In genomic region chr4:150236521-150237481, GRCm38 (mm10) we compare ENCODE assay signal across 8 mouse cellular contexts. TPM values are rescaled to one million over a fixed set of nuclear protein-coding genes. Genes with fewer than 3 reads are reported as not detected.
DNase-seq lines count a peak whose midpoint lies in the region; ATAC-seq and TF ChIP-seq lines count a peak whose summit lies in the region.

Gene Eno1 (plus strand): TSS chr4:150236721.

- H3K4me3 ChIP-seq in cortical plate, adult 2 months (ENCODE audit: insufficient read depth, low read length): peak within 1 kb of the TSS; percentile 88

- ATAC-seq in activated CD4-positive, CD25-positive, alpha-beta regulatory T cell, adult 4 months: peak; percentile 71
- ATAC-seq in megakaryocyte progenitor cell, adult 5-6 weeks (replicated peaks; ENCODE audit: poor library complexity): peak; percentile 74

- peak; percentile 98 for DNase-seq in gastrocnemius, postnatal 10 days
- peak; percentile 99 for DNase-seq in induced T-regulatory cell, adult 2 months (ENCODE audit: low read depth)
- DNase-seq in left cerebral cortex, adult 9 months (ENCODE audit: low spot score in 2 of 2): peak; percentile 74 to 96
- DNase-seq in right cerebral cortex, postnatal 14 days: peak; percentile 98
- peak; percentile 94 to 98 for DNase-seq in urinary bladder, postnatal 4 days (ENCODE audit: low spot score in 2 of 2)

- H3K4me1 ChIP-seq in cortical plate, adult 2 months (ENCODE audit: control insufficient read depth, insufficient read depth, low read length): peaks cover 14% of the 10 kb centered on the region

- no peak for TF ChIP-seq CTCF in cortical plate, adult 2 months (IDR thresholded peaks at IDR 0.05; ENCODE audit: extremely low read depth, insufficient read depth, low read length)

- peak within 1 kb of the TSS; percentile 97 for H3K27ac ChIP-seq in cortical plate, adult 2 months (ENCODE audit: insufficient read depth, low read length)

- TF ChIP-seq POLR2A in cortical plate, adult 2 months (IDR thresholded peaks at IDR 0.05; ENCODE audit: extremely low read depth, insufficient read depth, low read length): peak; percentile 93

RNA-seq across cellular contexts. Expression of gene Eno1, which starts in this region (rescaled TPM):
- 100 to 1,000 TPM; 543 to 642 TPM for polyA plus RNA-seq in activated CD4-positive, CD25-positive, alpha-beta regulatory T cell, adult 4 months (2017; shearing (Covaris generic))
- polyA plus RNA-seq in cortical plate, adult 2 months (2012; rRNA removed): 902 and 906 TPM in 2 replicates
- total RNA-seq in gastrocnemius, postnatal 10 days (2021): 100 to 1,000 TPM; 469 to 474 TPM
- total RNA-seq in megakaryocyte progenitor cell, adult 5-6 weeks (2015): 336 and 338 TPM in 2 replicates
- total RNA-seq in megakaryocyte progenitor cell, adult 5-6 weeks (2017): 357 and 368 TPM in 2 replicates

Comparison
In these comparisons a context has a peak if more than half of its experiments do, and no peak if none do; other contexts are left out.
1. Peak in every context shown above with its lines: DNase-seq, ATAC-seq, H3K4me3 ChIP-seq and H3K27ac ChIP-seq.